Mouse (Mus musculus) embryonic fibroblast, embryonic 13.5 days (primary cell): Measurements from ENCODE around the gene D430019H16Rik.

Source experiments
- CTCF ChIP-seq: IDR thresholded peaks from 2 replicates; pipeline ENCODE4 v1.5.1; 2011; ENCODE audit warnings: mild to moderate bottlenecking, control low read depth, low read length, moderate library complexity, borderline replicate concordance; ENCODE audit not compliant: insufficient read depth
- POLR2A ChIP-seq: IDR thresholded peaks from 2 replicates; pipeline ENCODE4 v1.6.1; 2011; ENCODE audit warnings: low read depth, mild to moderate bottlenecking, control low read depth, low read length, moderate library complexity

DNA sequence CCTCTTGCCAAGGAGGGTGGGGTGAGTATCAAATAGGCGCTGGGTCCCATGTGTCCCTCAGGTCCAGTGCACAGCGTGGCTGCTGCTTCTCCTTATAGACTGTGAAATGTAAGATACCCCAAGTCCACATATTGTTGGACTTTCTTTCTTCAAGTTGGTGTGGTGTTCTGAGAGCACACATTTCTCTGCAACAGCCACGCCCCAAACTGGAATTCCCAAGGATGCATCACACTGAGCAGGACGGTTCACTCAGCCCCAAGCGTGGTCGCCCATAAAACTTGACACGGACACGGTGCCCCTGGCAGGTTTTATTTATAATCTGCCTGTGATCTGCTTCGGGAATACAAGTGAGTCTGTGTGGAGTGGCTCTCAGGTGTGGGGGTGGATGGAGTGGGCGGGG, 60.5 kb downstream of the D430019H16Rik start:
- TF ChIP-seq CTCF: no peak
- TF ChIP-seq POLR2A: no peak
